Mouse (Mus musculus) MN1 (cell line): ENCODE results near the gene Gys1.
"Not testable (repeated sequence)": the region's sequence is repeated elsewhere in the genome, so short reads cannot be mapped to it uniquely, and the experiment has no call there.

Experiments used
- DNase-seq: peaks from one replicate; pipeline ENCODE4 v3.0.0-alpha.2; 2016; ENCODE audit warnings: low spot score

Gys1 gene

GRCm38 (mm10) chr7:45481374-45481927 lies 46.8 kb downstream of the Gys1 start, which contains the start of gene Tulp2:
TSS of gene Tulp2 (plus strand) at chr7:45481877.
- DNase-seq: peak; percentile 69

DNA sequence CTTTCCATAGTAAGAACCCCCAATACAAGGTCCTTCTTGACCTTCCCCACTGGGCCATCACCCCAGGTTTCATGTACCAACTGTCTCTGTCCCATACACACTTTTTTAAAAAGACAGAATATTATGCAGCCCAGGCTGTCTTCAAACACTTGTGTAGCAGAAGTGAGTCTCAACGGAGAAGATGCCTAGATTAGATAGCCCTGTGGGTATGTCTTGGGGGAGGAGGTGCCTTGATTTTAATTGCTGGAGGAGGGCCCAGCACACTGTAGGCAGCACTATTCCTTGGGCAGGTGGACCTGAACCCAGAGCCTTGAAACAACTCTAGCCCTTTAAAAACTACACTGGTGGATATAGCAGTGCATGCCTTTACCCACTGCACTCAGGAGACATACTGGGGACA lies 47.5 kb downstream of the Gys1 start:
- no peak for DNase-seq

GRCm38 (mm10) chr7:45484985-45485384 lies 50.3 kb downstream of the Gys1 start:
- DNase-seq: not testable (repeated sequence)

DNA sequence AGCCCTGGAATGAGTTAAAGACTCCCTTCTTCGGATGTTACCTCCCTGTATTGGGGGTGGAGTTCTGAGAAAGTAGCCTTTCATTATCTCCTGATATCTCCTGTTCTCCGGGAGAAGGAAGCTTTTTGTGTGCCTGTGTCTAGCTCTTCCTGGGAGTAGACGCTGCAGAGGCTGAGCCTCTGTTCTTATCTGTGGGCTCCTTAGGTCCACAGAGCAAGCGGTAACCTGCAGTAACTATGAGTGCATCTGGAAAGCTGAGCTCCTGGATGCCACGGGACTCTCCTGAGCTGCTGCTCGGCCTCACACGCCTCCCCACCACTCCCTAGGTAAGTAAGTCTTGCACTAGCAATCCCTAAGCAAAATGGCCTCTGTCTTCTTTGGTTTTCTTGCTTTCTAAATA lies 51.5 kb downstream of the Gys1 start:
- DNase-seq: no peak

DNA sequence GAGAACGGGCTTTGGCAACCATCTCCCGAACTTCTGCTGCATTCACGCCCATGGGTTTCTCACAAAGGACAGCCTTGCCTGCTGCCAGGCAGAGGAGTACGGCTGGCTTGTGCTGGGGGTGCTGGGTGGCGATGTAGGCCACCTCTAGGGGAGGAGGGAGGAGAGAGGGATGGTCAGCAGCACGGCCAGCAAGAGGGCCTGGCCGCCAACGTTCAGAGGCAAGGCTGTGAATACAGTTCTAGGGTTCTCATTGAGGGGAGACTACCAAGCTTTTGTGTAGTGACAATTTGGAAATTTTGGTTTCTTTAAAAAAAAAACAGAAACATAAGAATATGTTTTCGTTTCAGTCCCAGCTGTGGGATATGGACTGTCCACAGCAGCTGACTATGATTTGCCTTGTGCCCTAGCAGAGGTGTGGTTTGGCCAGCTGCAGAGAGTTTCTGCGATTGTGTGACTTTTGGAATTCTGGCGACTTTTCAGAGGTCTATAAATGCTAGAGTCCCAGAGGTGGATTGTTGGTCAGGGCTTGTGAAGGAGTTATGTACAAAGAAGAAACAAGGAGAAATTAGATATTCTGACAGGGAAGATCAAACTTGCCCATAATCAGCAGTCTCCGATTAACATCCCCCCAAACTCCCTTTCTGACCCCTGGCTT lies 52.2 kb downstream of the Gys1 start, which contains the start of gene Gm45808:
Gm45808 (minus strand) TSS at position 51 of the 655 bp plus-strand sequence.
- DNase-seq: no peak

- DNase-seq: no peak
Measured at GRCm38 (mm10) chr7:45487861-45488292, 53.2 kb downstream of the Gys1 start.

GRCm38 (mm10) chr7:45488293-45489204 lies 53.9 kb downstream of the Gys1 start, which contains the start of gene Dhdh:
TSS of gene Dhdh (minus strand) at chr7:45488805.
- DNase-seq: no peak

- DNase-seq: no peak
Measured at GRCm38 (mm10) chr7:45489578-45489977, 54.9 kb downstream of the Gys1 start.

- DNase-seq: peak; percentile 58
Measured at GRCm38 (mm10) chr7:45490822-45491221, 56.2 kb downstream of the Gys1 start.

- no peak for DNase-seq
Measured at GRCm38 (mm10) chr7:45491264-45491663, 56.6 kb downstream of the Gys1 start.

GRCm38 (mm10) chr7:45492225-45492844 lies 57.7 kb downstream of the Gys1 start:
- DNase-seq: no peak

DNA sequence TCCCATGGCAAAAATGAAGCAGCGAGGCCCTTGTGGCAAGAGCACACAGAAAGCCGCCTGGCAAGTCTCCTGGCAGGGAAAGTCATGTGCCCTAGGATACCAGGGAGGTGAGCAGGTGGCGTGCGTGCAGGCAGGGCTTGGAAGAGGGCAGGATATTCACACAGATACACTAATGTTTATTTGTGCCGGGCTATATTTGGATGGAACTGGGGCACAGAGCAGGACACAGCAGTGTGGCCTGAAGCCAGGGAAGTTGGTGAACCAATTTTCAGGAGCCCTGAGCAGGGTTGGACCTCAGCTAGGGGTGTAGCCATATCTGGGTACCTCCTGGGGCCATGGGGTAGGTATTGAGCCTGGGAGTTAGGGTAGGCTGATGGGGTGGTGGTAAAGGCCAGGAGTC lies 58.3 kb downstream of the Gys1 start:
- DNase-seq: no peak

DNA sequence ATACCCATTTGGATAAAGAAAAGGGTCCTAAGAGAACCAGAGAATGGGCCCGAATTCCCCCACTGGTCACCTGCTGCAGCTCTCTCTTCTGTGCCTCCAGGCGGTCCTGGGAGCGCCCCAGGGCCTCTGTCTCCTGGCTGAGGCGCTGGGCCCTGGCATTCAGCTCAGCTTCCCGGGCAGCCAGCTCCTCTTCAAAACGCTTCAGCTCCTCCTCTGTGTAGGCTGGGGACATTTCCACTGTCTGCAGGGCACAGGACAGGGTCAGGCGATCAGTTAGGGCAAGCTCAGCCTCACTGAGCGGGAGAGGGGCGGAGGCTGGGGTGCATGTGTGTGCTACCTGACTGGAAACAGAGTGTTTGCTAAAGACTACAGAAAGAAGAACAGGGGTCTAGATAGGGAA lies 59.9 kb downstream of the Gys1 start:
- no peak for DNase-seq

GRCm38 (mm10) chr7:45498427-45498826 lies 63.8 kb downstream of the Gys1 start:
- DNase-seq: no peak
